ENCODE assay signal across 40 mouse cellular contexts in the genomic region with DNA sequence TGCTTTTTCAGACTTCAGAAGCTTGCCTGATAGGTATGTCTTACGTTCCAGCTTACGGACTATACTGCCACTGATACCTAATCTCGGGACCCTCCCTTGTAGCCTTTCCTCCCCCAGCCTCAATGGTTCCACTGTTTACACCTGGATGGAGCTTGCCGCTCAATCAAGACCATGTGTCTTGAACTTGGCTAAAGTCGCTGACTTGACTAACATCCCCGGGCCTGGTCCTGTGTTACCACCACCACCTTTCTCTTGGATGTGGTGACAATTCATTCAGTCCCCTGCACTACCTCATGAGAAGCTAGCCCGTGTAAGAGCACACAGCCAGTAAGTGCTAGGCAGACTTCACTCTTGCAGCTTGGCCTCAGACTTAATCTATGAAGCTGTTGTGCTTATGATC. TPM values are rescaled to one million over a fixed set of nuclear protein-coding genes. Genes with fewer than 3 reads are reported as not detected.
"Had no signal": no experiment of that assay in that cellular context is flagged by ENCODE, and none has a peak within 500 bp of the region (broad histone marks: within the 10 kb centered on the region; RNA-seq: fewer than 3 reads in every experiment).

No protein-coding gene starts in this region.

- H3K4me1 ChIP-seq: limb, embryonic 10.5 days; limb, embryonic 12.5 days; limb, embryonic 13.5 days; limb, embryonic 15.5 days; liver, embryonic 12.5 days; liver, embryonic 13.5 days; liver, embryonic 15.5 days; lung, embryonic 15.5 days; midbrain, embryonic 10.5 days; midbrain, embryonic 12.5 days; midbrain, embryonic 13.5 days; midbrain, embryonic 15.5 days; neural tube, embryonic 12.5 days had no signal

- DNase-seq: left cerebral cortex, postnatal 4 days; liver; liver, embryonic 13.5 days; liver, postnatal 0 days; lung, adult 18-20 months; lung, adult 2 months; lung, embryonic 14.5 days; lung, postnatal 10 days; lung, postnatal 14 days; lung, postnatal 36 days; lung, postnatal 4 days; midbrain, embryonic 14.5 days had no signal

- H3K9me3 ChIP-seq: limb, embryonic 10.5 days; limb, embryonic 12.5 days; limb, embryonic 13.5 days; limb, embryonic 15.5 days; liver, embryonic 12.5 days; liver, embryonic 13.5 days; liver, embryonic 15.5 days; lung, embryonic 15.5 days; megakaryocyte, embryonic 14.5 days; midbrain, embryonic 10.5 days; midbrain, embryonic 12.5 days; midbrain, embryonic 13.5 days; midbrain, embryonic 15.5 days; neural tube, embryonic 12.5 days had no signal

- H3K27ac ChIP-seq: limb, embryonic 10.5 days; limb, embryonic 12.5 days; limb, embryonic 13.5 days; limb, embryonic 15.5 days; liver, embryonic 12.5 days; liver, embryonic 13.5 days; liver, embryonic 14.5 days; liver, embryonic 15.5 days; lung, embryonic 15.5 days; macrophage; midbrain, embryonic 10.5 days; midbrain, embryonic 12.5 days; midbrain, embryonic 13.5 days; midbrain, embryonic 15.5 days; neural tube, embryonic 12.5 days had no signal

- H3K36me3 ChIP-seq: limb, embryonic 10.5 days; limb, embryonic 12.5 days; limb, embryonic 13.5 days; limb, embryonic 15.5 days; liver, embryonic 12.5 days; liver, embryonic 13.5 days; liver, embryonic 15.5 days; lung, embryonic 15.5 days; midbrain, embryonic 10.5 days; midbrain, embryonic 12.5 days; midbrain, embryonic 13.5 days; midbrain, embryonic 15.5 days; neural tube, embryonic 12.5 days had no signal

- H3K4me3 ChIP-seq: limb, embryonic 10.5 days; limb, embryonic 12.5 days; limb, embryonic 13.5 days; limb, embryonic 15.5 days; liver, embryonic 12.5 days; liver, embryonic 13.5 days; liver, embryonic 15.5 days; lung, embryonic 15.5 days; megakaryocyte, embryonic 14.5 days; midbrain, embryonic 10.5 days; midbrain, embryonic 12.5 days; midbrain, embryonic 13.5 days; midbrain, embryonic 15.5 days; myocyte; neural tube, embryonic 12.5 days had no signal

- H3K27me3 ChIP-seq: lung, embryonic 15.5 days; midbrain, embryonic 12.5 days; midbrain, embryonic 13.5 days; midbrain, embryonic 15.5 days; neural tube, embryonic 12.5 days had no signal

RNA-seq across cellular contexts. Expression of a gene that starts 36.8 kb away (rescaled TPM):
- total RNA-seq: left cerebral cortex, postnatal 25 days; left cerebral cortex, postnatal 4 days; liver, adult 2 months; megakaryocyte progenitor cell, adult 5-6 weeks; megakaryocyte, adult 5-6 weeks; megakaryocyte-erythroid progenitor cell, adult 5-6 weeks; monocyte, adult 5-6 weeks had no signal
- polyA plus RNA-seq: liver, embryonic 11.5 days; liver, embryonic 12.5 days; liver, embryonic 13.5 days; liver, embryonic 14.5 days; liver, embryonic 15.5 days; liver, embryonic 16.5 days; liver, postnatal 0 days; macrophage; myocyte had no signal

RNA-seq across cellular contexts. Expression of a gene that starts 47.4 kb away (rescaled TPM):
- total RNA-seq: left cerebral cortex, postnatal 10 days; left cerebral cortex, postnatal 14 days; left cerebral cortex, postnatal 25 days; left cerebral cortex, postnatal 4 days; liver, adult 2 months; megakaryocyte-erythroid progenitor cell, adult 5-6 weeks; monocyte, adult 5-6 weeks had no signal
- polyA plus RNA-seq: limb, embryonic 10.5 days; liver, adult 2 months; liver, embryonic 11.5 days; liver, embryonic 12.5 days; liver, embryonic 13.5 days; liver, postnatal 0 days; macrophage; midbrain, embryonic 12.5 days; midbrain, embryonic 13.5 days; midbrain, embryonic 14.5 days; midbrain, embryonic 15.5 days; midbrain, embryonic 16.5 days; myocyte; neural tube, embryonic 11.5 days; neural tube, embryonic 12.5 days had no signal
